Mouse (Mus musculus): ENCODE results near the gene Phf2.

The Phf2 gene

GRCm38 (mm10) chr13:48870771-48871731 is at the start of gene Phf2:
Phf2 (minus strand) TSS chr13:48871119.
- in situ Hi-C loops (cut with MboI, MseI): loop anchor here (10.0 kb wide), 1 partner anchor 326 kb away; no protein-coding TSS in a partner anchor

DNA sequence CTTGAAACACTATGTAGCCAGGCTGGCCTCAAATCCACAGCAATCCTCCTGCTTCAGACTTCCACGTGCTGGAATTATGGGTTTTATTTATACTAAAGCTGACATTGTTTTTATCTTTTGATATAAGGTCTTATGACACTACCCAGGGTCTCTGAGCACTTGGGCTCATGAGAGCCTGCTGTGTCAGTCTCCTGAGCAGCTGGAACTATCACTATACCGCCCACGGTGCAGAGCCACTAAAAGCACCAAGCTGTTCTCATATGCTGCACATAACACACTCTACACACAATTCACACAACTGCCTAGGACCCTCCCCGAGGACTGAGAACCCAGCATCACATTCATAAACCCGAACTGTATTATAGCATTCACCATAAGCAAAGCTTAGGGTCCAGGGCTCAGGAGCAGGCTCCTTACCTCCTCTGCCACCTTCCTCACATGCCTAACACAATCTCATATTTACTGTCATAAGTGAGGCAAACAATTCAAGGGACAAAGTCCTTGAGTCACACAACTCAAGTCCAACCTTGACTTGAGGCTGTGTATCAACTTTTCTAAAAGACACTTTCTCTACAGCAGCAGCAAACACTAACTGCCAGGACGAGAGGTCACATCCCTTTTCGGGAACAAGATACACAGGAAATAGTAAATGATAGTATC is 49.0 kb upstream of the Phf2 start:
- in situ Hi-C loops (cut with MboI, MseI): no loop called here

- in situ Hi-C loops (cut with MboI, MseI): no loop called here
These were observed 46.2 kb upstream of the Phf2 start for GRCm38 (mm10) chr13:48917113-48917599.

DNA sequence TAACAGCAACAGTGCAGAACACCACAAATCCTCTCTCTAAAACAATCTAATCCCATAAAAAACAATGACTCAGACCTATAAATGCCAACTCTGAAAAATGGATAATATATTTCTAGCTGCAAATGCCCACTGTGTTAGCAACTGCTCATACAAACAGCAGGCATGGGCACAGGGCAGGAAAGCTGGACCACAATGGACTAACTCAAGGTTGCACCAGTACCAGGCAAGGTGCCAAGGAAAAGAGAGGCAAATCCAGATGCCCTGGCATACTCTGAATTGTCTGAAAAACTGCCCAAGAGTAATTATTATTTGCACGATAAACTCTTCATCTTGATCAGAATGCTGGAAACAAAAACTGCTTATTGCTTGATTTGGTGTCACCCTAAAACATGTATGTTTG is 42.8 kb upstream of the Phf2 start:
- in situ Hi-C loops (cut with MboI, MseI): no loop called here

DNA sequence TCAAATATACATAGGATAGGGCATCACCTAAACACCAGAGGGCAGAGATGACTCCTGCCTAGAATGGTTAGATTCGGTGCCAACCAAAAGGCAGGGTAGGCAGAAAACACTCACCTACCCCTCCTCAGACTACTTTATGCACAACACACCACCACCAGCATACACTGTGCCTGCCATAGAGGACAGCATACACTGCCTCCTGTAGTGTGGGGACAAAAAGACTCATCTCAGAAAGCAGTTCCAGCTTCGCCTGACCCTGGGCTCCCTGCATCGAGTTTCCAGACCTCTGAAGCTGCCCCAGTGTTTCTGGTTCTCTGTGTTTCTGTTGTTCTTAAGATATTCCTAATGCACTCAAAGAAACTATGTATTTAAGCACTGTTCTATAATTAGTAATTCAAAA is 42.2 kb upstream of the Phf2 start:
- in situ Hi-C loops (cut with MboI, MseI): no loop called here

GRCm38 (mm10) chr13:48911426-48911825 is 40.5 kb upstream of the Phf2 start:
- in situ Hi-C loops (cut with MboI, MseI): no loop called here

- in situ Hi-C loops (cut with MboI, MseI): no loop called here
These were observed 34.5 kb upstream of the Phf2 start for GRCm38 (mm10) chr13:48905458-48905857.

- in situ Hi-C loops (cut with MboI, MseI): loop anchor here (5.0 kb wide), 1 partner anchor 42 kb away; no protein-coding TSS in a partner anchor
These were observed 24.5 kb upstream of the Phf2 start for GRCm38 (mm10) chr13:48895376-48895775.

GRCm38 (mm10) chr13:48890260-48890960 is 19.5 kb upstream of the Phf2 start:
- in situ Hi-C loops (cut with MboI, MseI): no loop called here

GRCm38 (mm10) chr13:48878534-48878933 is 7.6 kb upstream of the Phf2 start:
- in situ Hi-C loops (cut with MboI, MseI): loop anchor here (5.0 to 10.0 kb wide), 2 partner anchors 94 to 334 kb away; no protein-coding TSS in a partner anchor

DNA sequence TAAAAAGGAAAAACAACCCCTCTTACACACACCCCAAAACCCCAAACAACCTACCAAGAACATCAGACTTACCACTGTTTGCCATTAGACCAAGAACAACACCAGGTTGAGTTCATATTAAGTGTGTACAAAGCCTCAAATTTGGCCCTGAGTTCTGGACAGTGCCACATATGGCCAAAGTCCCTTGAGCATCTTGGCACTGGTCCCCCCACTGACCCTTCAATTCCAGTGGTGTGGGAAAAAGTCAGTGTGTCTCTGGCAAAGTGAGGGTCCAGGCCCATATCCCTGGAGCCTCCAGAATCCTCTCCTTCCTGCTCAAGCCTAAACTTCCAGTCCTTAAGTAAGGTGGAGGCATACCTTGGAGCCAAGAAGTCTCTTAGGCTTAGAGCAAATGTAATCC is 6.9 kb upstream of the Phf2 start:
- in situ Hi-C loops (cut with MboI, MseI): loop anchor here (5.0 to 10.0 kb wide), 2 partner anchors 94 to 333 kb away; no protein-coding TSS in a partner anchor

DNA sequence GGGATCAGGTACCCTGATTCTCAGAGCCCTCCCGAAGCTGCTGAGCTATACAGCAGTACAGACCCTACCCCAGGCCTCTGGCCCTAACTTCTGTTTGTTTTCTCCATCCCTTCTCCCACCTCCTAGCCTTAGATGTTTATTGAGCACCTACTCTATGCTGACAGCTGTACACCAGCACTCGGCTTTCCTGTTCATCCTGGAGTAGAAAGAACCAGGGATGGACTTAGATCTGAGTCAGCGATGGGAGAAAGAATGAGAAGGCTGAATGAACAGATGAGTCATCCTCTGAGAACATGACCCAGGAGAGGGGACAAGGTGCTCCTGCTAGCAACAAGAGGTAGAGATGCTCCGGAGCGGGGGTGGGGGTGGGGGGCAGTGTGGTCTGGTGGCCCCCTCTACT is 1.8 kb upstream of the Phf2 start:
- in situ Hi-C loops (cut with MboI, MseI): loop anchor here (10.0 kb wide), 1 partner anchor 328 kb away; no protein-coding TSS in a partner anchor

- in situ Hi-C loops (cut with MboI, MseI): loop anchor here (10.0 kb wide), 1 partner anchor 327 kb away; no protein-coding TSS in a partner anchor
These were observed 1.1 kb upstream of the Phf2 start for GRCm38 (mm10) chr13:48871887-48872606.

DNA sequence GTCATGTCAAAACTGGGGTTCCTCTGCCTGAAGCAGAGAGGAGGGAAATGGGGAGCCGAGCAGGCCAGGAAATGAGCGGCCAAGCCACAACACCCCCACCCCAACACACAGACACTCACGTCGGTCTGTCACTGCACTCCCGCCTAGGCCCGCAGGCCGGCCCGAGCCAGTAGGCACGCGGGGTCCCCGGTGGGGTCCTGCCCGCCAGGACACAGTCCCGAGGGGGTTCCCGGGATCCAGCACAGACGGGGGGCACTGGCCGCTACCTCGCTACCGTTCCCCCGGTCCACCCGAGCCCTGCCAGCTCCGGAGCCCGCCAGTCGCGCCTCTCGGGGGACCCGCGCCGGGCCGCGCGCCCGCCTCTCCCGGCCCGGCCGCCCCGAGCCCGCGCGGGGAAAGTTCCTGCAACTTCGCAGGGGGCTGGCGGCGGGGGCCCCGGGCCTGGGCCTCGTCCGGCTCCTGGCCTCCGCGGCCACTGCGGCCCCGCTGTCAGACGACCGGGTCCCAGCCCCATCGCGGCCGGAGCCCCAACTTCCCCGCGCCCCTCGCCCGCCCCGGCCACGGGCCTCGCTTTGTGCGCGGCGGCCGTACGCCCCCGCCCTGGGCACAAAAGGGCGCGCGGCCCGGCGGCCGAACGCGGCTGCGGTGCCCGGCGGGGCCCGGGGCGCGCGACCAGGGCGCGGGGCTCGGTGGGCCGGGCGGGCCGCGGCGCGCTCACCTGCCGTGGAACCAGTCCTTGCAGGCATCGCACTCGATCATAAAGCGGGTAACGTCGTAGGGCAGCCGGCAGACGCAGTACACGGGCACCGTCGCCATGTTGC is 759 bp downstream of the Phf2 start:
- in situ Hi-C loops (cut with MboI, MseI): loop anchor here (10.0 kb wide), 1 partner anchor 325 kb away; no protein-coding TSS in a partner anchor

- in situ Hi-C loops (cut with MboI, MseI): no loop called here
These were observed 1.3 kb downstream of the Phf2 start for GRCm38 (mm10) chr13:48869600-48869949.

DNA sequence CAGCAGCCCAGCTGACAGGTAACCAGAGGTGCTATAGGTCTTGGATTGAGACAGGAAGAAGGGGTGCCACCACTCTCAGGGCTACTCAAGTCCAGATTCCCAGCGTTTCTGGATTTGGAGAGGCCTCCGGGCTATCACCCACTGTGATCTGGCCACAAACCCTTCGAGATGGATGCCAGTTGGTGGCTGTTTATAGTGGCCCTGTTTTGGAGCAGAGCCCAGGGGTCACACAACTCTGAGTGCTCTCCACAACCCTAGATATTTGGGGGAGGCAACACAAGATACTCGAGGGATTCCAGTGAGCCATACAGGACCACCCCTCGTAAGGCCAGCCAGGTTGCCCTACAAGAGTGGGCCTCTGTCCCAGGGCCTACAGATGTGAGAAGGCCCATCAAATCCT is 1.8 kb downstream of the Phf2 start:
- in situ Hi-C loops (cut with MboI, MseI): no loop called here

- in situ Hi-C loops (cut with MboI, MseI): no loop called here
These were observed 6.1 kb downstream of the Phf2 start for GRCm38 (mm10) chr13:48864673-48865356.

DNA sequence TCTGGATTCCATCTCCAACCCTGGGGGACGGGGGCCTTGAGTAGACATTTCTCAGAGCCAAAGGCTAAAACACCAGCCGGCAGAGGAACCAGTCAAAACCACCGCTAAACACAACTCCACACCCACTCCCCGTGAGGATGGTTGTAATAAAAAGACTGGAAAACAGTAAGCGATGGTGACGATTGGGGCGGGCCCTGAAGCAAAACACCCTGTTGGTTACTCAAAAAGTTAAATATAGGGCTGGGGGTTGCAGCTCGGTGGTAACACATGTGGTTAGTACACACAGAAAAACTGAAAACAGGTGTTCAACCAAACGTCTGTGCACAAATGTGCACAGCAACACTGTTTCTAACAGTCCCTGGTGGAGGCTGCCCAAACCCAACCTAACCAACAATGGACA is 7.4 kb downstream of the Phf2 start:
- in situ Hi-C loops (cut with MboI, MseI): no loop called here

DNA sequence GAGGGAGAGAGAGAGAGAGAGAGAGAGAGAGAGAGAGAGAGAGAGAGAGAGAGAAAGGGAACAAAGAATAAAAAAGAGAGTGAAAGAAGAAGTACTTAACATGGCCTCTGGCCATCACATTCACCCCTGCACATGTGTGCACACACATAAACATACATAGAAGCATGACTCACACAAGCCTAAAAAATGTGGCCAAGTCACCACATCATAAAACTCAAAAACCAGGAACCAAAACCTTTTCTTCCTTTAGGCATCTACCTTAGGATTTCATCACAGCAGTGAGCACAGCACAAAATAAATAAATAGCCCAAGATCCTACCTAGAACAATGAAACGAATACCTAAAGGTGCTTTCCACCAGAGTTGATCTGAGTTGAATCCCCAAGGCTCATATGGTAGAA is 9.0 kb downstream of the Phf2 start:
- in situ Hi-C loops (cut with MboI, MseI): no loop called here
